Mouse (Mus musculus): ENCODE measurements around the gene Cdkal1. TPM values are rescaled to one million over a fixed set of nuclear protein-coding genes. Genes with fewer than 3 reads are reported as not detected.

Gene Cdkal1
- polyA plus RNA-seq, 1 experiment, result 5.1 TPM

GRCm38 (mm10) chr13:29723150-29723549, 132.3 kb downstream of the Cdkal1 start:
- Histone ChIP-seq H3ac (ENCODE audit: control insufficient read depth, insufficient read length, low read depth) (no peak overlapping the region), H3K79me2 (ENCODE audit: control insufficient read depth, insufficient read depth) (no peaks in the 10 kb centered on the region), H3K27me3 (ENCODE audit: control insufficient read depth, insufficient read depth, insufficient read length) (no peaks in the 10 kb centered on the region), H3K36me3 (ENCODE audit: control insufficient read depth, insufficient read depth) (no peaks in the 10 kb centered on the region), H3K4me3 (ENCODE audit: insufficient read depth, poor library complexity, severe bottlenecking) (no peak overlapping the region), H3K79me3 (ENCODE audit: low read depth) (no peaks in the 10 kb centered on the region)
- TF ChIP-seq USF1 (IDR thresholded peaks at IDR 0.05; ENCODE audit: low read depth) (no peak), MYOD1 (IDR thresholded peaks at IDR 0.05; ENCODE audit: control insufficient read depth, insufficient read length, low read depth) (no peak), CEBPB (IDR thresholded peaks at IDR 0.05; ENCODE audit: low read depth) (no peak), CTCF (IDR thresholded peaks at IDR 0.05; ENCODE audit: control insufficient read depth, insufficient read depth, insufficient read length) (no peak), MAX (IDR thresholded peaks at IDR 0.05) (no peak), FOSL1 (IDR thresholded peaks at IDR 0.05; ENCODE audit: insufficient read depth, low read length, poor library complexity, severe bottlenecking) (no peak)

GRCm38 (mm10) chr13:29721206-29721605, 134.3 kb downstream of the Cdkal1 start:
- TF ChIP-seq MYOD1 (IDR thresholded peaks at IDR 0.05; ENCODE audit: control insufficient read depth, insufficient read length, low read depth), result no peak
- TF ChIP-seq FOSL1 (IDR thresholded peaks at IDR 0.05; ENCODE audit: insufficient read depth, low read length, poor library complexity, severe bottlenecking), result no peak
- no peak for TF ChIP-seq USF1 (IDR thresholded peaks at IDR 0.05; ENCODE audit: low read depth)
- no peak for TF ChIP-seq CTCF (IDR thresholded peaks at IDR 0.05; ENCODE audit: control insufficient read depth, insufficient read depth, insufficient read length)
- no peak for TF ChIP-seq MYOG (IDR thresholded peaks at IDR 0.05; ENCODE audit: control insufficient read depth, extremely low read depth, insufficient read length)
- TF ChIP-seq CEBPB (IDR thresholded peaks at IDR 0.05; ENCODE audit: low read depth), result no peak
- TF ChIP-seq MAX (IDR thresholded peaks at IDR 0.05), result no peak
- Histone ChIP-seq H3K79me3 (ENCODE audit: low read depth) (no peaks in the 10 kb centered on the region), H3K4me3 (ENCODE audit: insufficient read depth, poor library complexity, severe bottlenecking) (no peak overlapping the region), H3K36me3 (ENCODE audit: control insufficient read depth, insufficient read depth) (no peaks in the 10 kb centered on the region), H3ac (ENCODE audit: control insufficient read depth, insufficient read length, low read depth) (no peak overlapping the region), H3K79me2 (ENCODE audit: control insufficient read depth, insufficient read depth) (no peaks in the 10 kb centered on the region), H3K27me3 (ENCODE audit: control insufficient read depth, insufficient read depth, insufficient read length) (no peaks in the 10 kb centered on the region)

- no peak for TF ChIP-seq CEBPB (IDR thresholded peaks at IDR 0.05; ENCODE audit: low read depth)
- Histone ChIP-seq H3ac (ENCODE audit: control insufficient read depth, insufficient read length, low read depth) (no peak overlapping the region), H3K4me3 (ENCODE audit: insufficient read depth, poor library complexity, severe bottlenecking) (no peak overlapping the region), H3K79me3 (ENCODE audit: low read depth) (no peaks in the 10 kb centered on the region), H3K27me3 (ENCODE audit: control insufficient read depth, insufficient read depth, insufficient read length) (no peaks in the 10 kb centered on the region), H3K79me2 (ENCODE audit: control insufficient read depth, insufficient read depth) (no peaks in the 10 kb centered on the region), H3K36me3 (ENCODE audit: control insufficient read depth, insufficient read depth) (no peaks in the 10 kb centered on the region)
Measured at GRCm38 (mm10) chr13:29716550-29716949, 138.9 kb downstream of the Cdkal1 start.

- no peaks in the 10 kb centered on the region for H3K79me2 ChIP-seq (ENCODE audit: control insufficient read depth, insufficient read depth)
- H3K4me3 ChIP-seq (ENCODE audit: insufficient read depth, poor library complexity, severe bottlenecking), result no peak overlapping the region
- H3K36me3 ChIP-seq (ENCODE audit: control insufficient read depth, insufficient read depth), result no peaks in the 10 kb centered on the region
- no peaks in the 10 kb centered on the region for H3K27me3 ChIP-seq (ENCODE audit: control insufficient read depth, insufficient read depth, insufficient read length)
- TF ChIP-seq CEBPB (IDR thresholded peaks at IDR 0.05; ENCODE audit: low read depth) (no peak), MAX (IDR thresholded peaks at IDR 0.05) (no peak), USF1 (IDR thresholded peaks at IDR 0.05; ENCODE audit: low read depth) (no peak), MYOG (IDR thresholded peaks at IDR 0.05; ENCODE audit: control insufficient read depth, extremely low read depth, insufficient read length) (no peak), MYOD1 (IDR thresholded peaks at IDR 0.05; ENCODE audit: control insufficient read depth, insufficient read length, low read depth) (no peak)
- H3K79me3 ChIP-seq (ENCODE audit: low read depth), result no peaks in the 10 kb centered on the region
- H3ac ChIP-seq (ENCODE audit: control insufficient read depth, insufficient read length, low read depth), result no peak overlapping the region
Measured at GRCm38 (mm10) chr13:29715241-29715841, 140.1 kb downstream of the Cdkal1 start.

- no peaks in the 10 kb centered on the region for H3K27me3 ChIP-seq (ENCODE audit: control insufficient read depth, insufficient read depth, insufficient read length)
- H3K4me3 ChIP-seq (ENCODE audit: insufficient read depth, poor library complexity, severe bottlenecking), result no peak overlapping the region
- H3ac ChIP-seq (ENCODE audit: control insufficient read depth, insufficient read length, low read depth), result no peak overlapping the region
- no peaks in the 10 kb centered on the region for H3K79me2 ChIP-seq (ENCODE audit: control insufficient read depth, insufficient read depth)
- no peaks in the 10 kb centered on the region for H3K36me3 ChIP-seq (ENCODE audit: control insufficient read depth, insufficient read depth)
- H3K79me3 ChIP-seq (ENCODE audit: low read depth), result no peaks in the 10 kb centered on the region
- TF ChIP-seq MYOD1 (IDR thresholded peaks at IDR 0.05; ENCODE audit: control insufficient read depth, insufficient read length, low read depth) (no peak), CEBPB (IDR thresholded peaks at IDR 0.05; ENCODE audit: low read depth) (no peak), CTCF (IDR thresholded peaks at IDR 0.05; ENCODE audit: control insufficient read depth, insufficient read depth, insufficient read length) (no peak), USF1 (IDR thresholded peaks at IDR 0.05; ENCODE audit: low read depth) (no peak), FOSL1 (IDR thresholded peaks at IDR 0.05; ENCODE audit: insufficient read depth, low read length, poor library complexity, severe bottlenecking) (no peak), MYOG (IDR thresholded peaks at IDR 0.05; ENCODE audit: control insufficient read depth, extremely low read depth, insufficient read length) (no peak), MAX (IDR thresholded peaks at IDR 0.05) (no peak)
Measured at GRCm38 (mm10) chr13:29707620-29708019, 147.9 kb downstream of the Cdkal1 start.

GRCm38 (mm10) chr13:29701400-29701799, 154.1 kb downstream of the Cdkal1 start:
- H3K4me3 ChIP-seq (ENCODE audit: insufficient read depth, poor library complexity, severe bottlenecking), result no peak overlapping the region
- no peak overlapping the region for H3ac ChIP-seq (ENCODE audit: control insufficient read depth, insufficient read length, low read depth)
- H3K79me3 ChIP-seq (ENCODE audit: low read depth), result no peaks in the 10 kb centered on the region
- no peaks in the 10 kb centered on the region for H3K36me3 ChIP-seq (ENCODE audit: control insufficient read depth, insufficient read depth)
- no peak for TF ChIP-seq MAX (IDR thresholded peaks at IDR 0.05)
- H3K27me3 ChIP-seq (ENCODE audit: control insufficient read depth, insufficient read depth, insufficient read length), result no peaks in the 10 kb centered on the region
- no peaks in the 10 kb centered on the region for H3K79me2 ChIP-seq (ENCODE audit: control insufficient read depth, insufficient read depth)
